Mouse (Mus musculus): ENCODE results near the gene Olfr385. TPM values are rescaled to one million over a fixed set of nuclear protein-coding genes. Genes with fewer than 3 reads are reported as not detected.
"Not testable (repeated sequence)": the region's sequence is repeated elsewhere in the genome, so short reads cannot be mapped to it uniquely, and the experiment has no call there.

Olfr385 gene
- not detected in 2 replicates for polyA plus RNA-seq (2015; fragmentation: Nextera tagmentation; extraction: Ambion mirVana)

DNA sequence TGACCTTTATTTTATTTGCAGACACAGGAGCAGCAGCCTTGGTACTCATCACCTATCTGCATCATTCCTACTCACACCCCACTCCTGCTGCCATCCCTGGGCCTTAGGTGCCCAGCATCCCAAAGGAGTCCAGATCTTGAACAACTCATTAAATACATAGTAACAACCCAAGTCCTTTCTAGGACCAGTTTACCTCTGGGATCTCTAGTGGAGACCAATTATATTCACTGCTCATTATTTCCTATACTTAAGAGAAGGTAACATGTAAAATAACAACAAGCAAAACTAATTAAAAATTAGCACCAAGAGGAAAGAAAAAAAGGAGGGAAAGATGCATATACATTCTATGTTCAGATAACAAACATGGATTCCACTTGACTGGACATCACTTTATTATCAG, at the start of gene Olfr385:
Gene Olfr385 (minus strand): TSS at position 101 of the 400 bp plus-strand sequence.
- H3K9ac ChIP-seq (ENCODE audit: low read depth, low read length) = no peak within 1 kb of the TSS
- H3K4me2 ChIP-seq (ENCODE audit: low read depth, low read length) = no peak within 1 kb of the TSS
- no peak for ATAC-seq (ENCODE audit: low read depth)
- no peaks in the 10 kb centered on the region for H3K36me3 ChIP-seq (ENCODE audit: control insufficient read depth, insufficient read depth)
- no peaks in the 10 kb centered on the region for H3K9me3 ChIP-seq (replicated peaks; ENCODE audit: control insufficient read depth, low read length)
- no peak within 1 kb of the TSS for H3K4me3 ChIP-seq (ENCODE audit: low read depth, low read length)
- H3K27me3 ChIP-seq (ENCODE audit: control insufficient read depth, insufficient read depth, low read depth, low read length) = no peaks in the 10 kb centered on the region
- no peak within 1 kb of the TSS for H3K27ac ChIP-seq (ENCODE audit: low read length)
- no peaks in the 10 kb centered on the region for H3K4me1 ChIP-seq (ENCODE audit: control insufficient read depth, low read depth, low read length)

GRCm38 (mm10) chr11:73598294-73598693, 5.5 kb upstream of the Olfr385 start, which contains the start of gene Olfr384:
TSS of gene Olfr384 (plus strand) at chr11:73598594.
- no peak within 1 kb of the TSS for H3K27ac ChIP-seq (ENCODE audit: low read length)
- H3K4me3 ChIP-seq (ENCODE audit: low read depth, low read length) = no peak within 1 kb of the TSS
- no peaks in the 10 kb centered on the region for H3K9me3 ChIP-seq (replicated peaks; ENCODE audit: control insufficient read depth, low read length)
- H3K27me3 ChIP-seq (ENCODE audit: control insufficient read depth, insufficient read depth, low read depth, low read length) = no peaks in the 10 kb centered on the region
- H3K4me1 ChIP-seq (ENCODE audit: control insufficient read depth, low read depth, low read length) = no peaks in the 10 kb centered on the region
- H3K4me2 ChIP-seq (ENCODE audit: low read depth, low read length) = no peak within 1 kb of the TSS
- no peaks in the 10 kb centered on the region for H3K36me3 ChIP-seq (ENCODE audit: control insufficient read depth, insufficient read depth)
- no peak within 1 kb of the TSS for H3K9ac ChIP-seq (ENCODE audit: low read depth, low read length)
- ATAC-seq (ENCODE audit: low read depth) = no peak

DNA sequence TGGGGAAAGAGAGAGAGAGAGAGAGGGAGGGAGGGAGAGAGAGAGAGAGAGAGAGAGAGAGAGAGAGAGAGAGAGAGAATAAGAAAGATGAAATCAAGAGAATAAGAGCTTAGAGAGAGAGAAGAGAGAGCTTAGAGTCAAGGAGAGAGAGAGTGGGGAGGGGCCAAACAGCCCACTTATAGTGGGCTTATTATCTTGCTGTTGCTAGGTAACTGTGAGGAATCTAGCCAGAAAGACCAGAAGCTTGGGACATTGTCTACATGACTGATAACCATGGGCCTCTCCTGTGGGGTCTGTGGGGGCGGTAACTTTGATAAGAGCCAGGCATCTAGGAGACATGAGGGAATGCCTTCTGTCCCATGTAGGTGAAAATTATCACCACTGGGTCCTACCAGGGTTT, 9.6 kb downstream of the Olfr385 start:
- not testable (repeated sequence) for H3K27me3 ChIP-seq (ENCODE audit: control insufficient read depth, insufficient read depth, low read depth, low read length); H3K4me3 ChIP-seq (ENCODE audit: low read depth, low read length); H3K36me3 ChIP-seq (ENCODE audit: control insufficient read depth, insufficient read depth); H3K27ac ChIP-seq (ENCODE audit: low read length); H3K4me2 ChIP-seq (ENCODE audit: low read depth, low read length); H3K9me3 ChIP-seq (replicated peaks; ENCODE audit: control insufficient read depth, low read length); H3K4me1 ChIP-seq (ENCODE audit: control insufficient read depth, low read depth, low read length); H3K9ac ChIP-seq (ENCODE audit: low read depth, low read length)
- peak; percentile 35; the same call in 1 of the 2 replicates for ATAC-seq (ENCODE audit: low read depth)
- 59% methylated on average over 1 of the region's 1 CpGs for WGBS (ENCODE audit: insufficient replicate concordance)

- no peak for ATAC-seq (ENCODE audit: low read depth)
- H3K9me3 ChIP-seq (replicated peaks; ENCODE audit: control insufficient read depth, low read length) = no peaks in the 10 kb centered on the region
- no peak overlapping the region for H3K4me2 ChIP-seq (ENCODE audit: low read depth, low read length)
- no peaks in the 10 kb centered on the region for H3K4me1 ChIP-seq (ENCODE audit: control insufficient read depth, low read depth, low read length)
- no peak overlapping the region for H3K9ac ChIP-seq (ENCODE audit: low read depth, low read length)
- H3K4me3 ChIP-seq (ENCODE audit: low read depth, low read length) = no peak overlapping the region
- no peaks in the 10 kb centered on the region for H3K36me3 ChIP-seq (ENCODE audit: control insufficient read depth, insufficient read depth)
- no peaks in the 10 kb centered on the region for H3K27me3 ChIP-seq (ENCODE audit: control insufficient read depth, insufficient read depth, low read depth, low read length)
- H3K27ac ChIP-seq (ENCODE audit: low read length) = no peak overlapping the region
These were observed 12.9 kb downstream of the Olfr385 start for GRCm38 (mm10) chr11:73579871-73580270.

Other genes with a start within 250 kb of the Olfr385 start
- gene Olfr20, start 242.2 kb downstream of the Olfr385 start, polyA plus RNA-seq (2015; fragmentation: Nextera tagmentation; extraction: Ambion mirVana) = 0.08 and 0.22 TPM in 2 replicates
- gene Olfr376, start 221.8 kb downstream of the Olfr385 start, polyA plus RNA-seq (2015; fragmentation: Nextera tagmentation; extraction: Ambion mirVana) = not detected in 2 replicates
- not detected in 2 replicates for gene Olfr1, start 193.4 kb downstream of the Olfr385 start, polyA plus RNA-seq (2015; fragmentation: Nextera tagmentation; extraction: Ambion mirVana)
- gene Olfr378, start 164.5 kb downstream of the Olfr385 start, polyA plus RNA-seq (2015; fragmentation: Nextera tagmentation; extraction: Ambion mirVana) = not detected in 2 replicates
- gene Olfr380, start 135.5 kb downstream of the Olfr385 start, polyA plus RNA-seq (2015; fragmentation: Nextera tagmentation; extraction: Ambion mirVana) = not detected in 2 replicates
- gene Olfr381, start 101.4 kb downstream of the Olfr385 start, polyA plus RNA-seq (2015; fragmentation: Nextera tagmentation; extraction: Ambion mirVana) = not detected in 2 replicates
- not detected in 2 replicates for gene Olfr382, start 75.8 kb downstream of the Olfr385 start, polyA plus RNA-seq (2015; fragmentation: Nextera tagmentation; extraction: Ambion mirVana)
- gene Olfr384, start 5.6 kb upstream of the Olfr385 start, polyA plus RNA-seq (2015; fragmentation: Nextera tagmentation; extraction: Ambion mirVana) = not detected in 2 replicates
- gene Zfp735, start 95.8 kb upstream of the Olfr385 start, polyA plus RNA-seq (2015; fragmentation: Nextera tagmentation; extraction: Ambion mirVana) = not detected in 2 replicates
- gene Olfr389, start 187.7 kb upstream of the Olfr385 start, polyA plus RNA-seq (2015; fragmentation: Nextera tagmentation; extraction: Ambion mirVana) = not detected in 2 replicates
- not detected in 2 replicates for gene Olfr390, start 190.0 kb upstream of the Olfr385 start, polyA plus RNA-seq (2015; fragmentation: Nextera tagmentation; extraction: Ambion mirVana)
- gene Olfr391-ps, start 210.0 kb upstream of the Olfr385 start, polyA plus RNA-seq (2015; fragmentation: Nextera tagmentation; extraction: Ambion mirVana) = not detected in 2 replicates
- gene Olfr392, start 224.0 kb upstream of the Olfr385 start, polyA plus RNA-seq (2015; fragmentation: Nextera tagmentation; extraction: Ambion mirVana) = not detected in 2 replicates

Measured in liver, embryonic 16.5 days (tissue).